Mouse (Mus musculus) erythroblast, embryonic 14.5 days (primary cell): Measurements from ENCODE around the gene Gnb3. TPM values are rescaled to one million over a fixed set of nuclear protein-coding genes. Genes with fewer than 3 reads are reported as not detected.

Experiments
- H3K27me3 ChIP-seq: 2 replicates; pipeline ENCODE4 v1.6.1; 2012; ENCODE audit warnings: inconsistent platforms; ENCODE audit not compliant: control insufficient read depth
- H3K36me3 ChIP-seq: 2 replicates; pipeline ENCODE4 v1.6.1; 2012; ENCODE audit warnings: mild to moderate bottlenecking, inconsistent platforms; ENCODE audit not compliant: control insufficient read depth
- H3K4me1 ChIP-seq: 2 replicates; pipeline ENCODE4 v1.6.1; 2012; ENCODE audit warnings: inconsistent platforms; ENCODE audit not compliant: control insufficient read depth
- H3K4me3 ChIP-seq: replicated peaks from 2 replicates; pipeline ENCODE3; 2012; ENCODE audit warnings: moderate library complexity, mild to moderate bottlenecking, inconsistent platforms
- H3K9me3 ChIP-seq: 2 replicates; pipeline ENCODE4 v1.6.1; 2012; ENCODE audit warnings: low read length, inconsistent platforms, mixed read lengths; ENCODE audit not compliant: control insufficient read depth
- GATA1 ChIP-seq: IDR thresholded peaks from 2 replicates; pipeline ENCODE4 v1.6.1; 2012; ENCODE audit warnings: low read length, inconsistent platforms, mixed read lengths
- TAL1 ChIP-seq: IDR thresholded peaks from 3 replicates; pipeline ENCODE4 v1.6.1; 2012; ENCODE audit warnings: low read length, inconsistent platforms, mixed read lengths
- polyA plus RNA-seq: library from polyadenylated mRNA; stranded (reverse); fragments of >175 nt; gene quantifications from 2 replicates; pipeline ENCODE4 v1.2.3, GENCODE M21; 2012

Gene Gnb3
- polyA plus RNA-seq, 1 experiment: not detected

DNA sequence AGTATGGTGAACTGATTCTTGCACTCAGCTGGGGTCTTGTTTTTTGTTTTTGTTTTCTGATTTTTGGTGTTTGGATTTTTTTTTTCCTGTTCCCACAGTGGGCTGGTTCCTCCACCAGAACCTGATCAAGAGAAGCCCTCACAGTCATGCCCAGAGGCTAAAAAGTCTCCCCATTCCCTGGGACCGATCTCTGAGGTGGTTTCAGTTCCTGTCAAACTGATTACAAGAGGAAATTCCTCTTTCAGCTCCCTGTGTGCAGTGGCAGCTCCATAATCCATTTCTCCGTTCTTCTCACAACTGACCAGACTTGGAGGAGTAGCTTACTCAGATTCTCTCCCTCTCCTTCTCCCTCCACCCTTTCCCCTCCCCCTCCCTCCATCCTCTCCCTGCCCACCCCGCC, 34.3 kb upstream of the Gnb3 start:
- Histone ChIP-seq H3K27me3 (no peaks in the 10 kb centered on the region), H3K4me1 (no peaks in the 10 kb centered on the region), H3K36me3 (no peaks in the 10 kb centered on the region), H3K4me3 (no peak overlapping the region), H3K9me3 (no peaks in the 10 kb centered on the region)
- no peak for TF ChIP-seq GATA1
- no peak for TF ChIP-seq TAL1

DNA sequence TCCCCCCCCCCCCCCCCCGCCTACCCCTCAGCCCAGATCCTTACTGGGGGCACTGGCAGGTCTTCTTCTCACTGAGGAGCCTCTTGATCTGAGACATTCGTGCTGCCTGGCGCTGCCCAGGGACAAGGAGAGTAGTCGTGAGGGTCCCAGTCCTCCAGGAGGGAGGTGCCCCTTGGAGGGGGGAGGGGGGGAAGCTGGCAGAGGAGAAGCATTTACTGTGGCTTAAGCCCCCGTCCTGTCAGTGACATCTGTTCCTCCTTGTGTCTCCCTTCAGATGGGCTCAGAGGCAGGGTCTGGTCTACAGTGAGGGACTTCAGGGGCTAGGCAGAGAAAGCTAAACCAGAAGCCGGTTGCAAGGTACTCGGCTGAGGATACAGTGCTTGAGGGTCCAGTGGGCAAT, 26.5 kb upstream of the Gnb3 start:
- Histone ChIP-seq H3K4me3 (no peak overlapping the region), H3K36me3 (no peaks in the 10 kb centered on the region), H3K4me1 (0 out of 2 replicates have a peak, but pooled peaks cover 2% of the 10 kb centered on the region), H3K27me3 (peaks cover 47% of the 10 kb centered on the region), H3K9me3 (no peaks in the 10 kb centered on the region)
- TF ChIP-seq TAL1: no peak

DNA sequence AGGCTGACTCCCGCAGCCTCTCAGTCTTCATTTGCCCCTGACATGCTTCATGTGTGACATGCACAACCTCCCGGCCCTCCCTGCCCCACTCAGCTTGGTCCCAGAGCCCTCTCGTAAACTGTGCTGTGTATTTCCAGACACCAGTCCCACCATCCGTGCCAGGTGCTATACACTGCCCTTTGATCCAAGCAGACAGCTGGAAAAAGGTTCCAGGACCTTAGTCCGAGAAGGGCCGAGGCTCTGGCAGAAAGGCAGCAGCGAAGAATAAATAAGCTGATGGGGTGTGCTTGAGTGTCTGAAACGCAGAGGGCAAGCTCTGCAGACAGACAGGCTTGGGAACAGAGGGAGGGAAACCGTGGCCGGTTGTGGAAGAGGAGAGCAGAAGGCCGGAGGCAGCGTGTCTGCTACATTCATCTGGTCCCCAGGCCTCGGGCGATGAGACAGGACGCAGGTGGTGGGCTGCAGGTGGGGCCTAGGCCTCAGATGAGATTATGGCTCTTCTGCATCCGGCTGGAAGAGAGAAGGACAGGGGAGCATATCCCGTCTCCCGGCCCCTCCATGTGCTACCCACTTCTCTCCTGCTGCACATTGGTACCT, 25.8 kb upstream of the Gnb3 start:
- TF ChIP-seq GATA1 (no peak), TAL1 (no peak)
- Histone ChIP-seq H3K9me3 (no peaks in the 10 kb centered on the region), H3K36me3 (no peaks in the 10 kb centered on the region), H3K4me3 (no peak overlapping the region), H3K4me1 (0 out of 2 replicates have a peak, but pooled peaks cover 2% of the 10 kb centered on the region), H3K27me3 (peaks cover 54% of the 10 kb centered on the region)

DNA sequence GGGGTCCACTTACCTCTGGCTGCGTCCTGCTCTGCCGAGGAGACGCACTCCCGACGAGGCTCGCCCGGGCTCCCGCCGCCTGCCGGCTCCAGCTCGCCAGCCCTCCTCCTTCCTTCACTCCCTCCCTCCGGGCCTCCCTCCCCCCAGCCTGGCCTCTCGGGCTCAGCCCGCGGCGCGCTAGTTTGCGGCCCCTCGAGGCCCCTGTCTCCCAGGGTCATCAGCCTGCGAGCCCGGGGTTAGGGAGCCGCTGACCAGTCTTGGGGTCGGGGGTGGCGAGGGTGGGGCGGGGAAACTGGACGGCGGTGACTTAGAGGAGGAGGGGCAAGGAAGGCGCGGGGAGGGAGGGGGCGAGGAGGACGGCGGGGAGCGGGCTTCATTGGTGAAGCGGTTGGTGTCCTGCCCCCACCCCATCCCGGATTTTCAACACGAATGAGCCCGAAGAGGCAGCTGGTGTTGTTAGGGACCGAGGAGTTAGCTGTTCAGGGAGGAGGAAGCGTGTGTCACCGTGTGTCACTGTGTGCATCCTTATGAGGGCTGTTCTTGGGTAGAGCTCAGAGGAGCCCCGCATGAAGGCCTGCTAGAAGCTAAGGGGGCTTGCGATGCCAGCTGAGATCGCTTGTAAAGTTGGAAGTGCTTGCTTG, 23.7 kb upstream of the Gnb3 start, which contains the start of gene Gpr162:
TSS of gene Gpr162 (minus strand) at position 326 of the 641 bp plus-strand sequence.
- no peak within 1 kb of the TSS for H3K4me3 ChIP-seq
- H3K27me3 ChIP-seq: peaks cover 73% of the 10 kb centered on the region
- H3K4me1 ChIP-seq: 0 out of 2 replicates have a peak, but pooled peaks cover 2% of the 10 kb centered on the region

DNA sequence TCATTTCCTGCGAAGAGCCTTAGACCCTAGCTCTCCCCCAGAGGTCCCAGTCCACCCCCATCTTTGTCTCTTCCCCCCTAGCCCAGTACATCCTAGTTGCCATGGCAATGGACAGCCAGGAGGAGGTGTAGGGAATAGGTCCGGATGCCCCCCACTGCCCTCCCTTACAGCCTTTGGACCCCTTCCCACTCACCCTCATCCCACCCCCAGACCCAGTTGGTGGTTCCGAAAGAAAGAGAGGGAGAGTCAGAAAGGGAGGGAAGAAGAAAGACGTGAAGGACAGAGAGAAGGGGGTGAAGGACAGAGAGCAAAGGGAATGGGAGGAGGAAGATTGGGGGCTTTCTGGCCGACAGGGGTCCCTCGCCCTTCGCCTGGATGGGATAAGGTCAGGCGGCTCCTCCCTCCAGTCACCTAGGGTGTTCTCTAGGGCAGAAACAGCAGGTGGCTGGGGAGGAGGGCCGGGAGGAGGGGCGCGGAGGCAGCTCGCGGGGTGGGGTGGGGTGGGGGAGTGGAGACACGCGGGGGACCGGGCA, 23.1 kb upstream of the Gnb3 start:
- no peak for TF ChIP-seq TAL1
- TF ChIP-seq GATA1: no peak
- H3K4me1 ChIP-seq: 0 out of 2 replicates have a peak, but pooled peaks cover 2% of the 10 kb centered on the region
- peaks cover 79% of the 10 kb centered on the region for H3K27me3 ChIP-seq
- H3K9me3 ChIP-seq: no peaks in the 10 kb centered on the region
- H3K4me3 ChIP-seq: no peak overlapping the region
- no peaks in the 10 kb centered on the region for H3K36me3 ChIP-seq

More for the DNA sequence above, 23.7 kb upstream of the Gnb3 start, which contains the start of gene Gpr162:
- Histone ChIP-seq H3K9me3 (no peaks in the 10 kb centered on the region), H3K36me3 (no peaks in the 10 kb centered on the region)
- TF ChIP-seq GATA1 (no peak), TAL1 (no peak)

DNA sequence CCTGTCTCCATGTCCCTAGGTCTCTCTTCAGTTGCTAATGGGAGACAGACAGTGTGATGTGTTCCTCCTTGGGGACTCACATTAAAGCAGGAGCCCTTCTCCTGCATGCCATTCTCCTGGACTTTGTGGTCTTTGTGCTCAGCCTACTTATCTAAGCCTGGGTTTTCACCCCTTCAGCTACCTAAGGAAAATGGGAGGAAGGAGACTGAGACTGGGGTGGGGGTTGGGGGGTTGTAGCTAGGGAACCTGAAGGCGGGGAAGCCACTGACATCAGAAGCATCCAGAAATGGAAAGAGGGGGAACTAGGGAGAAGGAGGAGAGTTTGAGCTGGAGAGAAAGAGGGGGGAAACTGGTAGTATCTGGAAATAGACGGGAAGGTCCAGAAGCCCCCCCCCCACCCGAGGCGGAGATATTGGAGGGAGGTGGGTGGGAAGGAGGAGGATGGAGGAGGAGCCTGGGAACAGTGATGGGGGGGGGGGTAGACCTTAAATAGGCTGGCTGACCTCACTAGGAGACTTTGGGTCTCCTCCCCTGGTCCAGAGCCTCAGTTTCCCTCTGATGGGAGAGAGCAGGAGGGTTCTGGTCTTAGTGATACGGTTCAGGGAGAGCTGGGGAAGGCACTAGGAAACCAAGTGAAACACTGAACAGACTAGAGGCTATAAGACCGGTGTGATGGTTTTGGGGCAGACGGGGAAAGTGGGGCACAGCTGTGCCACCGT, 22.5 kb upstream of the Gnb3 start:
- Histone ChIP-seq H3K9me3 (no peaks in the 10 kb centered on the region), H3K27me3 (peaks cover 86% of the 10 kb centered on the region), H3K4me3 (no peak overlapping the region), H3K4me1 (0 out of 2 replicates have a peak, but pooled peaks cover 2% of the 10 kb centered on the region), H3K36me3 (no peaks in the 10 kb centered on the region)
- TF ChIP-seq GATA1: no peak
- no peak for TF ChIP-seq TAL1

DNA sequence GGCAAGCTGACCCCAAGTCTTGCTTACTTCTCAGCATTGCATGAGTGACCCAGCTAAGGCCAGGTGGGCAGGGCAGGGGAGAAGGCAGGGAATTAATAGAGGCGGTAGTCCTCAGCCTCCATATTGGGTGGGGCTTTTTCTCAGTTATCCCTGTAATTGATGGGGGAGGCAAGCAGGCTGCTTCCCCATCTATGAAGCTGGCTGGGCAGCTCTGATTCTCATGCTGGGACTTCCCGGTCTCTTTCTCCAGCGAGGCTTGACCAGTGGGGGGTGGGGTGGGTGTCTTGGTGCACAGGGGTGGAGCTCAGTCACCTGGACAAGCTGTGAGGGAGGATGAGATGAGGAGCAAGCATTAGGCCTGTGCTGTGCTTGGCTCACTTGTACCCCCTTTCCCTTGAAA, 21.7 kb upstream of the Gnb3 start:
- no peaks in the 10 kb centered on the region; the same call in 1 of the 2 replicates for H3K9me3 ChIP-seq
- peaks cover 93% of the 10 kb centered on the region for H3K27me3 ChIP-seq
- TF ChIP-seq GATA1 (no peak), TAL1 (no peak)
- peaks cover 6% of the 10 kb centered on the region for H3K4me1 ChIP-seq
- no peak overlapping the region for H3K4me3 ChIP-seq
- H3K36me3 ChIP-seq: no peaks in the 10 kb centered on the region

DNA sequence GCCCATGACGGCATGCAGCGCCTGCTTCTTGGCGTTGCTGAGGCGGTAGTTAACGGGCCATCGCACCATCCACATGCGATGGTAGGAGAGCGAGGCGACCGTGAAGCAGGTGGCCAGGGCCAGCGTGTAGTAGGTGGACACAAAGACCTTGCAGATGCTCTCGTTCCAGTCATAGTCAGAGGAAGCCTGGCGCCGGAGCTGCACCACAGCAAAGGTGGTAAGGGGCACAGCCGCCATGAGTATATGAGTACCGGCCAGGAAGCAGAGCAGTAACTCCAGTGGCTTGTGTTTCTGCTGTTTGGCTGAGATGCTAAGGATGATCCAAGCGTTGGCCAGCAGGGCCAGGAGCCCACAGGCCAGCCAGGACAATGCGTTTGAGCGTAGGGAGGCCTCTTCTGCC, 21.2 kb upstream of the Gnb3 start:
- H3K27me3 ChIP-seq: peaks cover 99% of the 10 kb centered on the region
- H3K4me1 ChIP-seq: peaks cover 7% of the 10 kb centered on the region

DNA sequence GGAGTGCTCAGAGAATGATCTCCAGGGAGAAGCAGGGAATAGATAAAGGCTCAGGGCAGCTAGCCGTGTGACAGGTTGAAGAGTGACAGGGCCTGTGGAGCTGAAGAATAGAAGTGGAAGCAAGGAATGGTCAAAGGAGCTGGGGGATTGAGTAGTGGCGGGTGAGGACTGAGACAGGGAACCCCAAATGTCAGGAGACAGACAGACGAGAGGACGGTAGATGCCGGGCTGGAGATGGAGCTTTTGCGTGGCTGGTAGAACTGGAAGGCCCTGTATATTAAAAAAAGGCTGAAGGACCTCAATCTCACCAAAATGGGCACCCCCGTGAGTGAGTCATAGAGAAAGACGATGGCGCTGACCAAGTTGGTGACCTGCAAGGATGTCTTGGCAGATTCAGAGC, 20.4 kb upstream of the Gnb3 start:
- TF ChIP-seq TAL1 (no peak), GATA1 (no peak)
- peaks cover 7% of the 10 kb centered on the region for H3K4me1 ChIP-seq
- no peak overlapping the region for H3K4me3 ChIP-seq
- no peaks in the 10 kb centered on the region; the same call in 1 of the 2 replicates for H3K9me3 ChIP-seq
- H3K27me3 ChIP-seq: peaks cover 99% of the 10 kb centered on the region
- H3K36me3 ChIP-seq: no peaks in the 10 kb centered on the region

More for the DNA sequence above, 21.2 kb upstream of the Gnb3 start:
- no peak overlapping the region for H3K4me3 ChIP-seq
- no peaks in the 10 kb centered on the region; the same call in 1 of the 2 replicates for H3K9me3 ChIP-seq
- no peaks in the 10 kb centered on the region for H3K36me3 ChIP-seq
- TF ChIP-seq GATA1 (no peak), TAL1 (no peak)
